9 mouse cellular contexts compared by ENCODE assay signal in genomic region chr7:19956341-19956781, GRCm38 (mm10). TPM values are rescaled to one million over a fixed set of nuclear protein-coding genes. Genes with fewer than 3 reads are reported as not detected.
DNase-seq lines count a peak whose midpoint lies in the region; ATAC-seq and TF ChIP-seq lines count a peak whose summit lies in the region.
"Had no signal": no experiment of that assay in that cellular context is flagged by ENCODE, and none has a peak within 500 bp of the region (broad histone marks: within the 10 kb centered on the region; RNA-seq: fewer than 3 reads in every experiment).

No protein-coding gene starts in this region.

- peak; percentile 63; the same call in 1 of the 2 replicates for ATAC-seq in kidney, embryonic 16.5 days (ENCODE audit: low FRiP score, low TSS enrichment)
- no peak for ATAC-seq in liver, embryonic 14.5 days (ENCODE audit: insufficient read depth)
- ATAC-seq in neural tube, embryonic 13.5 days (ENCODE audit: low read depth) = 0 out of 2 replicates have a peak, but pooled peaks have one; percentile 25

- no peaks in the 10 kb centered on the region for H3K9me3 ChIP-seq in kidney, embryonic 16.5 days (ENCODE audit: low read length)
- H3K9me3 ChIP-seq in liver, embryonic 14.5 days (ENCODE audit: control insufficient read depth, low read length) = no peaks in the 10 kb centered on the region
- H3K9me3 ChIP-seq in neural tube, embryonic 13.5 days = no peaks in the 10 kb centered on the region
- H3K9me3 ChIP-seq: embryonic facial prominence, embryonic 15.5 days had no signal

- H3K4me1 ChIP-seq in kidney, embryonic 16.5 days (ENCODE audit: insufficient read depth, low read length) = peaks cover 7% of the 10 kb centered on the region; the same call in 1 of the 2 replicates
- H3K4me1 ChIP-seq in liver, embryonic 14.5 days (replicated peaks; ENCODE audit: control insufficient read depth in 2 of 2, insufficient read depth in 2 of 2, low read length in 1 of 2) = peaks cover 0 to 5% of the 10 kb centered on the region in 2 experiments; a peak in 1 of 4 replicates
- H3K4me1 ChIP-seq in neural tube, embryonic 13.5 days (replicated peaks) = no peaks in the 10 kb centered on the region
- no peaks in the 10 kb centered on the region for H3K4me1 ChIP-seq in testis, adult 2 months (ENCODE audit: control insufficient read depth, insufficient read depth, low read length)
- H3K4me1 ChIP-seq: embryonic facial prominence, embryonic 15.5 days had no signal

- no peak overlapping the region for H3K4me2 ChIP-seq in kidney, embryonic 16.5 days (replicated peaks; ENCODE audit: low read depth, low read length)
- no peak overlapping the region for H3K4me2 ChIP-seq in liver, embryonic 14.5 days (ENCODE audit: low read depth)
- H3K4me2 ChIP-seq in neural tube, embryonic 13.5 days = no peak overlapping the region
- H3K4me2 ChIP-seq: embryonic facial prominence, embryonic 15.5 days had no signal

- no peak for TF ChIP-seq POLR2A in testis, adult 2 months (IDR thresholded peaks at IDR 0.05; ENCODE audit: control insufficient read depth, low read depth, low read length)

- no peak overlapping the region for H3K4me3 ChIP-seq in kidney, embryonic 16.5 days (ENCODE audit: low read length)
- H3K4me3 ChIP-seq in liver, embryonic 14.5 days (ENCODE audit: insufficient read depth in 1 of 2, low read depth in 2 of 2, low read length in 2 of 2) = no peak overlapping the region
- H3K4me3 ChIP-seq in neural tube, embryonic 13.5 days = no peak overlapping the region
- H3K4me3 ChIP-seq in testis, adult 2 months (ENCODE audit: control insufficient read depth, low read depth, low read length) = no peak overlapping the region
- H3K4me3 ChIP-seq: embryonic facial prominence, embryonic 15.5 days had no signal

- no peaks in the 10 kb centered on the region for H3K27me3 ChIP-seq in kidney, embryonic 16.5 days (ENCODE audit: insufficient read depth, low read length)
- no peaks in the 10 kb centered on the region for H3K27me3 ChIP-seq in liver, embryonic 14.5 days (ENCODE audit: control insufficient read depth, insufficient read depth, low read length)
- H3K27me3 ChIP-seq in neural tube, embryonic 13.5 days = no peaks in the 10 kb centered on the region
- H3K27me3 ChIP-seq in testis, adult 2 months (ENCODE audit: control insufficient read depth, insufficient read depth, low read length) = no peaks in the 10 kb centered on the region
- H3K27me3 ChIP-seq: embryonic facial prominence, embryonic 15.5 days had no signal

- H3K9ac ChIP-seq in kidney, embryonic 16.5 days (replicated peaks; ENCODE audit: low read length) = no peak overlapping the region
- no peak overlapping the region for H3K9ac ChIP-seq in liver, embryonic 14.5 days (replicated peaks)
- H3K9ac ChIP-seq in neural tube, embryonic 13.5 days = no peak overlapping the region
- H3K9ac ChIP-seq: embryonic facial prominence, embryonic 15.5 days had no signal

- WGBS in kidney, embryonic 16.5 days = 2% methylated on average over 7 of the region's 7 CpGs
- WGBS in liver, embryonic 14.5 days (ENCODE audit: insufficient replicate concordance) = 1% methylated on average over 7 of the region's 7 CpGs
- 4% methylated on average over 7 of the region's 7 CpGs for WGBS in neural tube, embryonic 13.5 days

- TF ChIP-seq CTCF in liver, embryonic 14.5 days (IDR thresholded peaks at IDR 0.05; ENCODE audit: low read depth) = peak; percentile 88
- TF ChIP-seq CTCF in testis, adult 2 months (IDR thresholded peaks at IDR 0.05; ENCODE audit: control insufficient read depth, insufficient read depth, insufficient replicate concordance, low read depth, low read length) = peak; percentile 86; the same call in 1 of the 2 replicates

- DNase-seq in 416B (ENCODE audit: low read depth) = peak; percentile 88
- DNase-seq in adrenal gland, adult (ENCODE audit: inconsistent age in 2 of 2, low spot score in 1 of 2) = peak; percentile 84 to 96
- peak; percentile 88 for DNase-seq in embryo, embryonic 11 days
- peak; percentile 92 for DNase-seq in gonadal fat pad, adult 2 months (ENCODE audit: low read depth)
- peak; percentile 35 to 46 (median 42) for DNase-seq in liver, embryonic 14.5 days (ENCODE audit: low read depth in 3 of 3, low spot score in 3 of 3)

- H3K27ac ChIP-seq in kidney, embryonic 16.5 days (ENCODE audit: low read length) = no peak overlapping the region
- no peak overlapping the region for H3K27ac ChIP-seq in liver, embryonic 14.5 days
- H3K27ac ChIP-seq in neural tube, embryonic 13.5 days (replicated peaks) = no peak overlapping the region
- no peak overlapping the region for H3K27ac ChIP-seq in testis, adult 2 months (ENCODE audit: control insufficient read depth, insufficient read depth, low read depth, low read length)
- H3K27ac ChIP-seq: embryonic facial prominence, embryonic 15.5 days had no signal

- H3K36me3 ChIP-seq in kidney, embryonic 16.5 days (ENCODE audit: insufficient read depth, low read length) = no peaks in the 10 kb centered on the region
- no peaks in the 10 kb centered on the region for H3K36me3 ChIP-seq in liver, embryonic 14.5 days (replicated peaks; ENCODE audit: control insufficient read depth, insufficient read depth, low read depth)
- H3K36me3 ChIP-seq in neural tube, embryonic 13.5 days = no peaks in the 10 kb centered on the region
- no peaks in the 10 kb centered on the region for H3K36me3 ChIP-seq in testis, adult 2 months (ENCODE audit: control insufficient read depth, insufficient read depth, low read length)
- H3K36me3 ChIP-seq: embryonic facial prominence, embryonic 15.5 days had no signal

- no peak for TF ChIP-seq EP300 in liver, embryonic 14.5 days (IDR thresholded peaks at IDR 0.05; ENCODE audit: low read depth)

RNA-seq across cellular contexts. Expression of gene Igsf23, which starts 5.8 kb away (rescaled TPM):
- 0.20 and 0.37 TPM in 2 replicates for polyA plus RNA-seq in gonadal fat pad, adult 2 months (2012; rRNA removed)
- 0.21 TPM in 1 of 2 replicates, not detected in the other for polyA plus RNA-seq in kidney, embryonic 16.5 days (2015; fragmentation: Nextera tagmentation; extraction: Ambion mirVana)
- 0.15 and 0.24 TPM in 2 replicates for polyA plus RNA-seq in liver, embryonic 14.5 days (2012; rRNA removed)
- polyA plus RNA-seq in liver, embryonic 14.5 days (2014; fragmentation: Nextera tagmentation; extraction: Ambion mirVana) = 0.11 TPM in 1 of 2 replicates, not detected in the other
- not detected in 2 replicates for polyA plus RNA-seq in neural tube, embryonic 13.5 days (2015; fragmentation: Nextera tagmentation; extraction: Ambion mirVana)
- polyA plus RNA-seq in testis, adult 2 months (2012; rRNA removed) = 0.30 and 0.36 TPM in 2 replicates

RNA-seq across cellular contexts. Expression of gene Ceacam20, which starts 8.9 kb away (rescaled TPM):
- 0.09 and 0.15 TPM in 2 replicates for polyA plus RNA-seq in gonadal fat pad, adult 2 months (2012; rRNA removed)
- not detected in 2 replicates for polyA plus RNA-seq in kidney, embryonic 16.5 days (2015; fragmentation: Nextera tagmentation; extraction: Ambion mirVana)
- polyA plus RNA-seq in liver, embryonic 14.5 days (2012; rRNA removed) = not detected in 2 replicates
- not detected in 2 replicates for polyA plus RNA-seq in liver, embryonic 14.5 days (2014; fragmentation: Nextera tagmentation; extraction: Ambion mirVana)
- polyA plus RNA-seq in neural tube, embryonic 13.5 days (2015; fragmentation: Nextera tagmentation; extraction: Ambion mirVana) = not detected in 2 replicates
- 1.6 and 1.7 TPM in 2 replicates for polyA plus RNA-seq in testis, adult 2 months (2012; rRNA removed)
- polyA plus RNA-seq: embryonic facial prominence, embryonic 15.5 days had no signal

RNA-seq across cellular contexts. Expression of gene Nlrp9b, which starts 34.9 kb away (rescaled TPM):
- 1.6 and 2.2 TPM in 2 replicates for polyA plus RNA-seq in gonadal fat pad, adult 2 months (2012; rRNA removed)
- not detected in 2 replicates for polyA plus RNA-seq in kidney, embryonic 16.5 days (2015; fragmentation: Nextera tagmentation; extraction: Ambion mirVana)
- polyA plus RNA-seq in liver, embryonic 14.5 days (2012; rRNA removed) = not detected in 2 replicates
- polyA plus RNA-seq in liver, embryonic 14.5 days (2014; fragmentation: Nextera tagmentation; extraction: Ambion mirVana) = not detected in 2 replicates
- not detected in 2 replicates for polyA plus RNA-seq in neural tube, embryonic 13.5 days (2015; fragmentation: Nextera tagmentation; extraction: Ambion mirVana)
- polyA plus RNA-seq in testis, adult 2 months (2012; rRNA removed) = 0.17 and 0.35 TPM in 2 replicates
- polyA plus RNA-seq: embryonic facial prominence, embryonic 15.5 days had no signal

RNA-seq across cellular contexts. Expression of gene Pvr, which starts 35.4 kb away (rescaled TPM):
- 17.0 and 21.0 TPM in 2 replicates for polyA plus RNA-seq in gonadal fat pad, adult 2 months (2012; rRNA removed)
- polyA plus RNA-seq in kidney, embryonic 16.5 days (2015; fragmentation: Nextera tagmentation; extraction: Ambion mirVana) = 11.8 and 16.0 TPM in 2 replicates
- polyA plus RNA-seq in liver, embryonic 14.5 days (2012; rRNA removed) = 2.3 and 2.6 TPM in 2 replicates
- 0.95 and 1.8 TPM in 2 replicates for polyA plus RNA-seq in liver, embryonic 14.5 days (2014; fragmentation: Nextera tagmentation; extraction: Ambion mirVana)
- polyA plus RNA-seq in neural tube, embryonic 13.5 days (2015; fragmentation: Nextera tagmentation; extraction: Ambion mirVana) = 8.9 and 10.3 TPM in 2 replicates
- polyA plus RNA-seq in testis, adult 2 months (2012; rRNA removed) = 5.5 and 6.1 TPM in 2 replicates

Comparison
In these comparisons a context has a peak if more than half of its experiments do, and no peak if none do; other contexts are left out.
1. DNase-seq: peak in every context shown above with its lines; median percentile 92 in gonadal fat pad, adult 2 months; 90 in adrenal gland, adult; 88 in 416B; 88 in embryo, embryonic 11 days; 42 in liver, embryonic 14.5 days.